Mouse (Mus musculus) liver, embryonic 13.5 days (tissue): ENCODE data around the gene Tex26. TPM values are rescaled to one million over a fixed set of nuclear protein-coding genes. Genes with fewer than 3 reads are reported as not detected.

Experiments
- ATAC-seq: fragments of 200-750 bp; cut with Nextera tagmentation; 2 replicates; pipeline ENCODE4 v1.8.0; 2017; ENCODE audit warnings: low read depth, mild to moderate bottlenecking, moderate number of reproducible peaks, moderate library complexity
- DNase-seq: peaks from one replicate; pipeline ENCODE4 v3.0.0; 2022
- H3K27ac ChIP-seq: fragments of 300-500 bp; sonication (generic); 2 replicates; pipeline ENCODE4 v1.5.1; 2015; ENCODE audit warnings: moderate library complexity, mild to moderate bottlenecking, inconsistent platforms
- H3K27me3 ChIP-seq: fragments of 300-500 bp; sonication (generic); 2 replicates; pipeline ENCODE4 v1.6.1; 2015; ENCODE audit warnings: mild to moderate bottlenecking, inconsistent platforms
- H3K36me3 ChIP-seq: fragments of 300-500 bp; sonication (generic); 2 replicates; pipeline ENCODE4 v1.6.1; 2015; ENCODE audit warnings: mild to moderate bottlenecking, inconsistent platforms
- H3K4me1 ChIP-seq: fragments of 300-500 bp; sonication (generic); replicated peaks from 2 replicates; pipeline ENCODE4 v1.6.1; 2015; ENCODE audit warnings: inconsistent platforms
- H3K4me2 ChIP-seq: fragments of 300-500 bp; sonication (generic); 2 replicates; pipeline ENCODE4 v1.6.1; 2015; ENCODE audit warnings: inconsistent platforms, mild to moderate bottlenecking, moderate library complexity
- H3K4me3 ChIP-seq: fragments of 300-500 bp; sonication (generic); replicated peaks from 2 replicates; pipeline ENCODE4 v1.5.1; 2015; ENCODE audit warnings: mild to moderate bottlenecking, inconsistent platforms
- H3K9ac ChIP-seq: fragments of 300-500 bp; sonication (generic); 2 replicates; pipeline ENCODE4 v1.6.1; 2015; ENCODE audit warnings: mild to moderate bottlenecking, inconsistent platforms
- H3K9me3 ChIP-seq: fragments of 300-500 bp; sonication (generic); replicated peaks from 2 replicates; pipeline ENCODE4 v1.6.1; 2016; ENCODE audit warnings: inconsistent platforms
- WGBS: fragments of 180-500 bp; shearing (Covaris S2); methylation state at CpG from one replicate; pipeline ENCODE4 v1.1.7; 2015; ENCODE audit not compliant: insufficient replicate concordance; 5-methylcytosine and 5-hydroxymethylcytosine counted together
- polyA plus RNA-seq: library from polyadenylated mRNA; unstranded; fragments of >200 nt; fragmentation: Nextera tagmentation; extraction: Ambion mirVana; gene quantifications from 2 replicates; pipeline ENCODE4 v1.2.1, GENCODE M21; 2015

The Tex26 gene
- polyA plus RNA-seq, 1 experiment from 2014 or later: 0.10 TPM

DNA sequence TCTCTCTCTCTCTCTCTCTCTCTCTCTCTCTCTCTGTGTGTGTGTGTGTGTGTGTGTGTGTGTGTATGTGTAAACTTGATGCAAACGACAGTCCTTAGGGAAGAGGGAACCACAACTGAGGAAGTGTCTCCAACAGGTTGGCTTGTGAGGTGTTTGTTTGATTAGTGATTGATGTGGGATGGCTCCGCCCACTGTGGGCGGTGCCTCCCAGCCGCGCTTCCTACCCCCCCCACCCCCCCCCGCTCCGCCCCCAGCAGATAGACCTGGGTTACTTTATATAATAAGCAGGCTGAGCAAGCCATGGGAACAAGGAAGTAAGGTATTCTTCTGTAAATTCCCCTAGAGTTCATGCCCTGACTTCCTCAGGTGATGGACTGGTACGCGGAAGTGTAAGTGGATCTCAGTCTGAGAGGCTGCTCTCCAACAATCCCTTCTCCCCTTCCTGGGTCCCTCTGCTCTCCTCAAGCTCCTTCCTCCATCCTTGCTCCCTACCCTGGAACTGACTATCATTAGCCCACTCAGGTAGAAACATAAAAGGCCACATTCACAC is 5.2 kb upstream of the Tex26 start:
- peaks cover 45% of the 10 kb centered on the region for H3K4me1 ChIP-seq
- H3K4me2 ChIP-seq: no peak overlapping the region
- DNase-seq (no peak), ATAC-seq (no peak)
- no peaks in the 10 kb centered on the region for H3K36me3 ChIP-seq
- no peak overlapping the region for H3K27ac ChIP-seq
- no peak overlapping the region for H3K4me3 ChIP-seq
- H3K9ac ChIP-seq: no peak overlapping the region
- H3K27me3 ChIP-seq: no peaks in the 10 kb centered on the region
- no peaks in the 10 kb centered on the region for H3K9me3 ChIP-seq
- 21% methylated on average over 8 of the region's 9 CpGs for WGBS

- DNase-seq (no peak), ATAC-seq (peak; percentile 79)
- peak overlapping the region; percentile 41 for H3K4me2 ChIP-seq
- H3K9ac ChIP-seq: no peak overlapping the region
- H3K27me3 ChIP-seq: peaks cover 4% of the 10 kb centered on the region; the same call in 1 of the 2 replicates
- H3K36me3 ChIP-seq: no peaks in the 10 kb centered on the region
- no peak overlapping the region for H3K4me3 ChIP-seq
- H3K4me1 ChIP-seq: peaks cover 61% of the 10 kb centered on the region
- H3K9me3 ChIP-seq: no peaks in the 10 kb centered on the region
- 10% methylated on average over 3 of the region's 3 CpGs for WGBS
- H3K27ac ChIP-seq: peak overlapping the region; percentile 73
These were observed 2.9 kb upstream of the Tex26 start for GRCm38 (mm10) chr5:149436541-149436940.

DNA sequence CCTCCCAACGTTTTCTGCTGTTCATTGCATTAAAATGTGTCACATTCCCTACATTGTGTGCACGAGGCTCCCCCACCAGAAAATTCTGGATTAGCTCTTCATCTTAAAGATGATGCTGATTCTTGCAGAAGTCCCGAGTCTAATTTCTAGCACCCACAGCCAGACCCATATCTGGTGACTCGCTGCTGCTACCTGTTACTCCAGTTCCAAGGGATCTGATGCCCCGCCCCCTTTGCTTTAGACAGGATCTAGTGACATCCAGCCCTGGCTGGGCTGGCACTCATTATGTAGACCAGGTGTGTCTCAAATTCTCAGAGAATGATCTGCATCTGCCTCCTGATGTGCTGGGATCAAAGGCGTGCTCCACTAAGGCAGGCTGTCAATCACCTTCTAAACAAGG is 2.3 kb upstream of the Tex26 start:
- H3K4me1 ChIP-seq: peaks cover 61% of the 10 kb centered on the region
- no peak overlapping the region for H3K4me3 ChIP-seq
- H3K9me3 ChIP-seq: no peaks in the 10 kb centered on the region
- no peak for DNase-seq
- H3K27ac ChIP-seq: peak overlapping the region; percentile 73; the same call in 1 of the 2 replicates
- 38% methylated on average over 6 of the region's 6 CpGs for WGBS
- H3K36me3 ChIP-seq: no peaks in the 10 kb centered on the region
- no peak overlapping the region for H3K9ac ChIP-seq
- H3K4me2 ChIP-seq: peak overlapping the region; percentile 10; the same call in 1 of the 2 replicates
- peaks cover 4% of the 10 kb centered on the region; the same call in 1 of the 2 replicates for H3K27me3 ChIP-seq
- ATAC-seq: no peak

GRCm38 (mm10) chr5:149440180-149440573 is 717 bp downstream of the Tex26 start:
- 2% methylated on average over 18 of the region's 18 CpGs for WGBS
- Histone ChIP-seq H3K4me3 (peak overlapping the region; percentile 55), H3K27me3 (peaks cover 4% of the 10 kb centered on the region; the same call in 1 of the 2 replicates), H3K36me3 (no peaks in the 10 kb centered on the region), H3K27ac (no peak overlapping the region), H3K4me1 (peaks cover 48% of the 10 kb centered on the region), H3K9ac (peak overlapping the region; percentile 37; the same call in 1 of the 2 replicates), H3K4me2 (peak overlapping the region; percentile 80), H3K9me3 (no peaks in the 10 kb centered on the region)
- ATAC-seq: no peak
- DNase-seq: no peak

DNA sequence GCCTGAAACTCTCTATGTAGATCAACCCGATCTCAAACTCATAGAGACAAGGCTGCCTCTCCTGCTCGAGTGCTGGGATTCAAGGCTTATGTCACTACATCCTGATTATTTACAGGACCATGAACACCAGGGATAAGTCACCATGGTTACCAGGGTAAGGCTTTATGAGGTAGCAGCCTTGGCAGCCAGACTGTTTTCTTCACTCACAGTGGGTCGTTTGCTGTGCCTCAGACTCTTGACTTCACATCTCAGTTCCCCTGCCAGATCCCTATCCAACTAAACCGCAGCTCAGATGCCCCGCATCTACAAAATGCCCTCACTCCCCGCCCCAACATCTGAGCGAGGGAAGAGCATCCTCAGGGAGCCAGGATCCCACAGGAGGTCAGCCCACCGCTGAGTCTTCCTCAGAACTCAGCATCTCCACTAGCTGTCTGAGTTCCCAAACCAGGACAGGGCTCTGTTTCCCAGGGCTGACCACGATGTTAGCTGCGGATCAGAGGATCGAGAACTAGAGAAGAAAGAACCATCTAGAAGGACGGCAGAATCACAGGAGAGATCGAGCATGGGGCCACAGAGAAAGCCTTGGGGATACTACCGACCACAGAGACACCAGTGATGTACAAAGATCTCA is 2.3 kb downstream of the Tex26 start:
- no peak overlapping the region for H3K27ac ChIP-seq
- H3K4me3 ChIP-seq: no peak overlapping the region
- ATAC-seq (no peak), DNase-seq (no peak)
- H3K9ac ChIP-seq: no peak overlapping the region
- peaks cover 32% of the 10 kb centered on the region for H3K4me1 ChIP-seq
- peaks cover 4% of the 10 kb centered on the region; the same call in 1 of the 2 replicates for H3K27me3 ChIP-seq
- no peaks in the 10 kb centered on the region for H3K36me3 ChIP-seq
- WGBS: 59% methylated on average over 14 of the region's 14 CpGs
- H3K4me2 ChIP-seq: no peak overlapping the region
- H3K9me3 ChIP-seq: no peaks in the 10 kb centered on the region

GRCm38 (mm10) chr5:149442277-149442660 is 2.8 kb downstream of the Tex26 start:
- no peak overlapping the region for H3K4me3 ChIP-seq
- H3K27ac ChIP-seq: no peak overlapping the region
- H3K4me2 ChIP-seq: no peak overlapping the region
- DNase-seq: no peak
- no peaks in the 10 kb centered on the region for H3K9me3 ChIP-seq
- no peak for ATAC-seq
- H3K4me1 ChIP-seq: peaks cover 27% of the 10 kb centered on the region
- no peaks in the 10 kb centered on the region for H3K36me3 ChIP-seq
- no peak overlapping the region for H3K9ac ChIP-seq
- 71% methylated on average over 15 of the region's 15 CpGs for WGBS
- H3K27me3 ChIP-seq: peaks cover 4% of the 10 kb centered on the region; the same call in 1 of the 2 replicates

GRCm38 (mm10) chr5:149444451-149444850 is 5.0 kb downstream of the Tex26 start:
- H3K4me3 ChIP-seq: no peak overlapping the region
- no peaks in the 10 kb centered on the region for H3K36me3 ChIP-seq
- H3K4me2 ChIP-seq: no peak overlapping the region
- no peak overlapping the region for H3K9ac ChIP-seq
- WGBS: 65% methylated on average over 4 of the region's 4 CpGs
- peaks cover 16% of the 10 kb centered on the region for H3K4me1 ChIP-seq
- ATAC-seq (no peak), DNase-seq (no peak)
- peaks cover 4% of the 10 kb centered on the region; the same call in 1 of the 2 replicates for H3K27me3 ChIP-seq
- no peak overlapping the region for H3K27ac ChIP-seq
- peaks cover 3% of the 10 kb centered on the region; the same call in 1 of the 2 replicates for H3K9me3 ChIP-seq

DNA sequence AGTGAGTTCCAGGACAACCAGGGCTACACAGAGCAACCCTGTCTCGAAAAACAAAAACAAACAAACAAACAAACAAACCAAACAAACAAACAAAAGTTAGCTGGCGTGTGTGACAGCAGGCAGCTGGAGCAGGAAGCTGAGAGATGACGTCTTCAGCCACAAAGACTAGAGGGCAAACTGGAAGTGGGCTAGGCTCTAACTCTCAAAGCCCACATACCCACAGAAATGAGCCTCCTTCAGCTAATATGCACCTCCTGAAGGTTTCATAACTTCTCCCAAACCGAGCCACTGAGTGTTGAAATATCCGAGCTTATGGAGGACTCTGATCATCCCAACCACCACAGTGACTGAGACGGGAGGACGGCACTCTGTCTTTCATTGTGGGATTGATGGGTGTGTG is 7.0 kb downstream of the Tex26 start:
- no peaks in the 10 kb centered on the region for H3K36me3 ChIP-seq
- no peaks in the 10 kb centered on the region for H3K27me3 ChIP-seq
- DNase-seq (no peak), ATAC-seq (no peak)
- H3K4me1 ChIP-seq: no peaks in the 10 kb centered on the region
- no peak overlapping the region for H3K4me2 ChIP-seq
- H3K4me3 ChIP-seq: no peak overlapping the region
- no peak overlapping the region for H3K27ac ChIP-seq
- 58% methylated on average over 7 of the region's 7 CpGs for WGBS
- peaks cover 3% of the 10 kb centered on the region; the same call in 1 of the 2 replicates for H3K9me3 ChIP-seq
- H3K9ac ChIP-seq: no peak overlapping the region

- H3K4me3 ChIP-seq: no peak overlapping the region
- 68% methylated on average over 5 of the region's 5 CpGs for WGBS
- no peaks in the 10 kb centered on the region for H3K27me3 ChIP-seq
- H3K4me2 ChIP-seq: no peak overlapping the region
- no peaks in the 10 kb centered on the region for H3K4me1 ChIP-seq
- peaks cover 3% of the 10 kb centered on the region; the same call in 1 of the 2 replicates for H3K9me3 ChIP-seq
- H3K27ac ChIP-seq: no peak overlapping the region
- DNase-seq (no peak), ATAC-seq (no peak)
- no peaks in the 10 kb centered on the region for H3K36me3 ChIP-seq
- no peak overlapping the region for H3K9ac ChIP-seq
These were observed 8.3 kb downstream of the Tex26 start for GRCm38 (mm10) chr5:149447733-149448132.

- Histone ChIP-seq H3K9ac (no peak overlapping the region), H3K4me2 (no peak overlapping the region), H3K27me3 (no peaks in the 10 kb centered on the region), H3K36me3 (no peaks in the 10 kb centered on the region), H3K4me1 (no peaks in the 10 kb centered on the region), H3K4me3 (no peak overlapping the region), H3K27ac (no peak overlapping the region), H3K9me3 (peaks cover 3% of the 10 kb centered on the region; the same call in 1 of the 2 replicates)
- 77% methylated on average over 7 of the region's 7 CpGs for WGBS
- no peak for DNase-seq
- ATAC-seq: no peak
These were observed 9.9 kb downstream of the Tex26 start for GRCm38 (mm10) chr5:149449406-149449805.

DNA sequence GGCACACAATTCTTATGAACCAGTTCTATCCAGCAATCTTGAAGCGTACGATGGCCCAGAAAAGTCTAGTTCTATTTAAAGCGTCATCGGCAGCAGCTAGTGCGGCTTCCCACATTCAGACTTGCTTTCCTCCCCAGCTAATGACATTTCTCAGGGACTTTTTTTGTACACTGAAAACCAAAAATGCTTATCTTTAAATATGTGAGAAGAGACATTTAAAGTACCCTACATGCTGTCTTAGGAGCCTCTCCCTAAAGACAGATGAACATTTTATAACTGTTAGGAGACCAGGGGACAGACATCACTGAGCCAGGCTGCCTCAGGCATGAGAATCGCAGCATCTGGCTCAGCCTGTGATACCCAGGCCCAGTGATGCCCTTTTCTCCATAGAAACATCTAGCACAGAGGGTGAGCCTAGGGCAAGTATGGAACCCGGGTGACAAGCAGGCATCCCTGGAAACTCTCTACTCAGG is 11.8 kb downstream of the Tex26 start:
- WGBS: 66% methylated on average over 7 of the region's 7 CpGs
- H3K9me3 ChIP-seq: peaks cover 3% of the 10 kb centered on the region; the same call in 1 of the 2 replicates
- no peak overlapping the region for H3K4me2 ChIP-seq
- ATAC-seq: no peak
- no peaks in the 10 kb centered on the region for H3K36me3 ChIP-seq
- no peak for DNase-seq
- H3K27me3 ChIP-seq: no peaks in the 10 kb centered on the region
- H3K4me1 ChIP-seq: no peaks in the 10 kb centered on the region
- no peak overlapping the region for H3K27ac ChIP-seq
- no peak overlapping the region for H3K4me3 ChIP-seq
- no peak overlapping the region for H3K9ac ChIP-seq

- Histone ChIP-seq H3K4me3 (no peak overlapping the region), H3K4me1 (no peaks in the 10 kb centered on the region), H3K36me3 (no peaks in the 10 kb centered on the region), H3K4me2 (no peak overlapping the region), H3K27me3 (no peaks in the 10 kb centered on the region), H3K27ac (no peak overlapping the region), H3K9me3 (no peaks in the 10 kb centered on the region), H3K9ac (no peak overlapping the region)
- no peak for ATAC-seq
- 18% methylated on average over 6 of the region's 6 CpGs for WGBS
- peak; percentile 13 for DNase-seq
These were observed 14.8 kb downstream of the Tex26 start for GRCm38 (mm10) chr5:149454281-149454680.
